Mouse (Mus musculus) liver, embryonic 12.5 days (tissue): Measurements from ENCODE around the gene Gm20721. TPM values are rescaled to one million over a fixed set of nuclear protein-coding genes. Genes with fewer than 3 reads are reported as not detected.

ENCODE experiments used
- ATAC-seq: fragments of 200-750 bp; cut with Nextera tagmentation; 2 replicates; pipeline ENCODE4 v1.8.0; 2017; ENCODE audit warnings: moderate number of reproducible peaks, mild to moderate bottlenecking, moderate library complexity
- H3K27ac ChIP-seq: fragments of 300-500 bp; sonication (generic); 2 replicates; pipeline ENCODE4 v1.5.1; 2016; ENCODE audit warnings: mild to moderate bottlenecking
- H3K27me3 ChIP-seq: fragments of 300-500 bp; sonication (generic); replicated peaks from 2 replicates; pipeline ENCODE4 v1.6.1; 2016; ENCODE audit warnings: mild to moderate bottlenecking, moderate library complexity
- H3K36me3 ChIP-seq: fragments of 300-500 bp; sonication (generic); 2 replicates; pipeline ENCODE4 v1.6.1; 2016; ENCODE audit warnings: mild to moderate bottlenecking, moderate library complexity
- H3K4me1 ChIP-seq: fragments of 300-500 bp; sonication (generic); 2 replicates; pipeline ENCODE4 v1.6.1; 2016
- H3K4me2 ChIP-seq: fragments of 300-500 bp; sonication (generic); 2 replicates; pipeline ENCODE4 v1.6.1; 2016; ENCODE audit warnings: mild to moderate bottlenecking, moderate library complexity
- H3K4me3 ChIP-seq: fragments of 300-500 bp; sonication (generic); 2 replicates; pipeline ENCODE4 v1.5.1; 2016; ENCODE audit warnings: mild to moderate bottlenecking, moderate library complexity
- H3K9ac ChIP-seq: fragments of 300-500 bp; sonication (generic); 2 replicates; pipeline ENCODE4 v1.6.1; 2016; ENCODE audit warnings: mild to moderate bottlenecking, moderate library complexity
- H3K9me3 ChIP-seq: fragments of 300-500 bp; sonication (generic); replicated peaks from 2 replicates; pipeline ENCODE4 v1.6.1; 2016; ENCODE audit warnings: mild to moderate bottlenecking, moderate library complexity
- WGBS: fragments of 180-500 bp; shearing (Covaris S2); methylation state at CpG from one replicate; pipeline ENCODE4 v1.1.7; 2016; ENCODE audit not compliant: insufficient replicate concordance; 5-methylcytosine and 5-hydroxymethylcytosine counted together
- polyA plus RNA-seq: library from polyadenylated mRNA; unstranded; fragments of >200 nt; fragmentation: Nextera tagmentation; extraction: Ambion mirVana; gene quantifications from 2 replicates; pipeline ENCODE4 v1.2.1, GENCODE M21; 2016

Gm20721 gene
- polyA plus RNA-seq, 1 experiment from 2014 or later: 33.5 TPM

- Histone ChIP-seq H3K9me3 (no peaks in the 10 kb centered on the region), H3K36me3 (no peaks in the 10 kb centered on the region), H3K4me1 (peaks cover 11% of the 10 kb centered on the region; the same call in 1 of the 2 replicates), H3K27me3 (peaks cover 7% of the 10 kb centered on the region; the same call in 1 of the 2 replicates), H3K4me3 (no peak overlapping the region), H3K27ac (no peak overlapping the region), H3K9ac (no peak overlapping the region), H3K4me2 (no peak overlapping the region)
- 58% methylated on average over 3 of the region's 3 CpGs for WGBS
- ATAC-seq: no peak
These were observed 38.6 kb downstream of the Gm20721 start for GRCm38 (mm10) chr2:174307903-174308302.

GRCm38 (mm10) chr2:174305646-174306045, 40.9 kb downstream of the Gm20721 start:
- no peak overlapping the region for H3K27ac ChIP-seq
- H3K4me3 ChIP-seq: no peak overlapping the region
- H3K9ac ChIP-seq: no peak overlapping the region
- 46% methylated on average over 5 of the region's 5 CpGs for WGBS
- no peak for ATAC-seq
- no peak overlapping the region for H3K4me2 ChIP-seq
- H3K9me3 ChIP-seq: peaks cover 3% of the 10 kb centered on the region
- H3K4me1 ChIP-seq: no peaks in the 10 kb centered on the region
- no peaks in the 10 kb centered on the region for H3K36me3 ChIP-seq
- peaks cover 26% of the 10 kb centered on the region for H3K27me3 ChIP-seq

DNA sequence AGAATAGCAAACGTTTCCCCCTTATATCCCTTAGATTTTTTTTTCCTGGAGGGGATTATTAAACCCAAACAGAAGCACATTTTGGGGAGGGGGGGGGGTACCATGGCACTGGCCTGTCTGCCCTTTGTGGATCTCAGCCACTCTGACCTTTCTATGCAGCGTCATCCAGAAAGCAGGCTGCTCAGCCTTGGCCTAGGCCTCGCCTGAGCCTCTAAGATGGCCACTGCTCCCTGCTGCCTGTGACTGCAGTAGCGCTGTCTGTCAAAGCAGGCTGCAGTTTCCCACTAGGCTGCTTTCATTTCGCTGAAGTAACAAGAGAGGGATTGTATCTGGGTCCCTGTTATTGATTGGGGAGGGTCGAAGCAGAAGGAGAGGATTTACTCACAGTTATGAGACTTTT, 44.0 kb downstream of the Gm20721 start:
- Histone ChIP-seq H3K36me3 (peaks cover 11% of the 10 kb centered on the region), H3K9ac (no peak overlapping the region), H3K4me2 (no peak overlapping the region), H3K27ac (no peak overlapping the region), H3K4me1 (peaks cover 21% of the 10 kb centered on the region), H3K4me3 (no peak overlapping the region), H3K27me3 (peaks cover 53% of the 10 kb centered on the region), H3K9me3 (peaks cover 34% of the 10 kb centered on the region)
- WGBS: 58% methylated on average over 6 of the region's 6 CpGs
- ATAC-seq: no peak

- Histone ChIP-seq H3K9ac (no peak overlapping the region), H3K36me3 (peaks cover 11% of the 10 kb centered on the region), H3K9me3 (peaks cover 52% of the 10 kb centered on the region), H3K4me2 (peak overlapping the region; percentile 77), H3K27ac (no peak overlapping the region), H3K27me3 (peaks cover 53% of the 10 kb centered on the region), H3K4me1 (peaks cover 32% of the 10 kb centered on the region), H3K4me3 (peak overlapping the region; percentile 62)
- ATAC-seq: no peak
- 58% methylated on average over 22 of the region's 22 CpGs for WGBS
These were observed 45.8 kb downstream of the Gm20721 start for GRCm38 (mm10) chr2:174300666-174301065.

DNA sequence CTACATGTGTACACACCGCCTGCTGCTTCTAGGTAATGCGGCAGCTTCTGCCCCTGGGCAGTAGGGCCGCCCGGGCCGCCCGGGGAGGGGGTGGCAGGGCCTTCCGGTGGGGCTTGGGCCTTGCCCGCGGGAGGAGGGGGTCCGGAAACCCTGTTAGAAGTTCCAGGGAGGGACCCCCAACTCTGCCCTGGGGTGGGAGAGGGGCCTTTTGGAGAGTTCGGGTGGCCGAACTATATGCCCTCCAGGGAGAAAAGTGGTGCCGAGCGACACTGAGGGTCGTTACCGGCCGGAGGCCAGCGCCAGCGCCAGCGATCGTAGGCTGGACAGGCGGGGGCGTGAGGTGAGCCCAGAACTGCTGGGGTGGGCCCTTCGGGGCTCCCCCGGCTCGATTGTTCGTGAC, 46.3 kb downstream of the Gm20721 start:
- WGBS: 39% methylated on average over 27 of the region's 27 CpGs
- Histone ChIP-seq H3K36me3 (peaks cover 11% of the 10 kb centered on the region), H3K4me3 (peak overlapping the region; percentile 62), H3K4me2 (peak overlapping the region; percentile 77), H3K27ac (no peak overlapping the region), H3K9me3 (peaks cover 56% of the 10 kb centered on the region), H3K9ac (no peak overlapping the region), H3K27me3 (peaks cover 53% of the 10 kb centered on the region), H3K4me1 (peaks cover 32% of the 10 kb centered on the region)
- no peak for ATAC-seq

DNA sequence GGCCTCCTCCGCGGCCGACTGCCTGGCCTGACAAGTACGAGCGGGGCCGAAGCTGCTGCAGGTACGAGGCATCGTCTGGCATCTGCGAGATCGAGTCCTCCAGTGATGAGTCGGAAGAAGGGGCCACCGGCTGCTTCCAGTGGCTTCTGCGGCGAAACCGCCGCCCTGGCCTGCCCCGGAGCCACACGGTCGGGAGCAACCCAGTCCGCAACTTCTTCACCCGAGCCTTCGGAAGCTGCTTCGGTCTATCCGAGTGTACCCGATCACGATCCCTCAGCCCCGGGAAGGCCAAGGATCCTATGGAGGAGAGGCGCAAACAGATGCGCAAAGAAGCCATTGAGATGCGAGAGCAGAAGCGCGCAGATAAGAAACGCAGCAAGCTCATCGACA, 46.7 kb downstream of the Gm20721 start:
- Histone ChIP-seq H3K9me3 (peaks cover 57% of the 10 kb centered on the region), H3K36me3 (peaks cover 11% of the 10 kb centered on the region), H3K27me3 (peaks cover 53% of the 10 kb centered on the region), H3K27ac (no peak overlapping the region), H3K4me2 (peak overlapping the region; percentile 77), H3K9ac (no peak overlapping the region), H3K4me3 (peak overlapping the region; percentile 62), H3K4me1 (peaks cover 32% of the 10 kb centered on the region)
- ATAC-seq: no peak
- WGBS: 52% methylated on average over 34 of the region's 34 CpGs

GRCm38 (mm10) chr2:174299091-174299770, 47.3 kb downstream of the Gm20721 start:
- Histone ChIP-seq H3K36me3 (peaks cover 11% of the 10 kb centered on the region), H3K4me3 (peak overlapping the region; percentile 62), H3K9ac (no peak overlapping the region), H3K27ac (no peak overlapping the region), H3K4me2 (peak overlapping the region; percentile 77), H3K27me3 (peaks cover 53% of the 10 kb centered on the region), H3K4me1 (peaks cover 32% of the 10 kb centered on the region), H3K9me3 (peaks cover 57% of the 10 kb centered on the region)
- WGBS: 46% methylated on average over 48 of the region's 48 CpGs
- ATAC-seq: no peak

- H3K27me3 ChIP-seq: peaks cover 53% of the 10 kb centered on the region
- 54% methylated on average over 33 of the region's 33 CpGs for WGBS
- peak overlapping the region; percentile 62 for H3K4me3 ChIP-seq
- H3K4me2 ChIP-seq: peak overlapping the region; percentile 77
- ATAC-seq: no peak
- H3K27ac ChIP-seq: no peak overlapping the region
- peaks cover 34% of the 10 kb centered on the region for H3K4me1 ChIP-seq
- H3K36me3 ChIP-seq: peaks cover 11% of the 10 kb centered on the region
- H3K9me3 ChIP-seq: peaks cover 57% of the 10 kb centered on the region
- H3K9ac ChIP-seq: no peak overlapping the region
These were observed 48.0 kb downstream of the Gm20721 start for GRCm38 (mm10) chr2:174298471-174298870.

DNA sequence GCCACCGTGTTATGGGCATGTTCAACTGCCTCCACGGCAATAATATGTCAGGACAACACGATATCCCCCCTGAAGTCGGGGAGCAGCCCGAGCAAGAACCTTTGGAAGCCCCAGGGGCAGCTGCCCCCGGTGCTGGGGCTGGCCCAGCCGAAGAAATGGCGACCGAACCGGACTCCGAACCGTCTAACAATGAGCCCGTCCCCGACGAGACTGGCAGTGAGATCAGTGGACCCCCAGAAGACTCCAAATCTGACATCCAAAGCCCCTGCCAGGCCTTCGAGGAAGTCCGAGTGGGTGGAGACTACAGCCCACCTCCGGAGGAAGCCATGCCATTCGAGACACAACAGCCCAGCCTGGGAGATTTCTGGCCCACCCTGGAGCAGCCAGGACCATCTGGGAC, 48.7 kb downstream of the Gm20721 start:
- peak overlapping the region; percentile 62 for H3K4me3 ChIP-seq
- H3K9ac ChIP-seq: no peak overlapping the region
- peaks cover 40% of the 10 kb centered on the region for H3K4me1 ChIP-seq
- no peak overlapping the region for H3K27ac ChIP-seq
- H3K27me3 ChIP-seq: peaks cover 53% of the 10 kb centered on the region
- peaks cover 14% of the 10 kb centered on the region for H3K36me3 ChIP-seq
- H3K9me3 ChIP-seq: peaks cover 57% of the 10 kb centered on the region
- peak overlapping the region; percentile 77 for H3K4me2 ChIP-seq
- WGBS: 61% methylated on average over 19 of the region's 19 CpGs
- no peak for ATAC-seq

DNA sequence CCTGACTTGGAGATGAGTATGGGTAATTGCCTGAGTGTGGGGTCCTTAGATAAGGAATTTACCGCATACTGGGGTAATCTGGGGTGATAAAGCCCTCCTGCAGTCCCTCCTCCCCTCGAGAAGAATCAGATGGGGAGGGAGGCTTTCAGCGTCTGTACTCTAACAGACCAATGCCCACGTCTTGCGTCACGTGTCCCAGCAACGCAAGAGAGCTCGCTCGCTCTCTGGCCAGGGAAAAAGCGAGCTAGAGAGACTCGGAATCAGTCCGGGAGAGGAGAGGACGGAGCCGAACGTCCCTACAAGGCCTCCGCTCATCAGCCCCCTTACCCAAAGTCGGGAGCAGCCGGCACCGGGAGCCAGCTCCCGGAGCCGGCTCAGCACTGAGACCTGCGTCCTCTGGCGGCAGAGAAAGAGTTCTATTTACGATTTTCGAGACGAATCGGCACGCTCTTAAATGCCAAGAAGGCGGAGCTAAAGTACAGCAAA, 49.4 kb downstream of the Gm20721 start:
- H3K4me2 ChIP-seq: peak overlapping the region; percentile 77
- H3K4me1 ChIP-seq: peaks cover 47% of the 10 kb centered on the region
- H3K27me3 ChIP-seq: peaks cover 48% of the 10 kb centered on the region
- H3K9me3 ChIP-seq: peaks cover 57% of the 10 kb centered on the region
- H3K36me3 ChIP-seq: peaks cover 19% of the 10 kb centered on the region
- H3K27ac ChIP-seq: no peak overlapping the region
- H3K9ac ChIP-seq: peak overlapping the region; percentile 54; the same call in 1 of the 2 replicates
- 48% methylated on average over 29 of the region's 29 CpGs for WGBS
- peak overlapping the region; percentile 62 for H3K4me3 ChIP-seq
- ATAC-seq: peak; percentile 74

- peaks cover 38% of the 10 kb centered on the region for H3K27me3 ChIP-seq
- peak overlapping the region; percentile 62 for H3K4me3 ChIP-seq
- H3K9me3 ChIP-seq: peaks cover 57% of the 10 kb centered on the region
- peak overlapping the region; percentile 27 for H3K9ac ChIP-seq
- 40% methylated on average over 29 of the region's 29 CpGs for WGBS
- peak overlapping the region; percentile 63 for H3K27ac ChIP-seq
- H3K4me1 ChIP-seq: peaks cover 59% of the 10 kb centered on the region
- H3K36me3 ChIP-seq: peaks cover 31% of the 10 kb centered on the region
- H3K4me2 ChIP-seq: peak overlapping the region; percentile 77
- ATAC-seq: no peak
These were observed 50.5 kb downstream of the Gm20721 start for GRCm38 (mm10) chr2:174295900-174296465.

DNA sequence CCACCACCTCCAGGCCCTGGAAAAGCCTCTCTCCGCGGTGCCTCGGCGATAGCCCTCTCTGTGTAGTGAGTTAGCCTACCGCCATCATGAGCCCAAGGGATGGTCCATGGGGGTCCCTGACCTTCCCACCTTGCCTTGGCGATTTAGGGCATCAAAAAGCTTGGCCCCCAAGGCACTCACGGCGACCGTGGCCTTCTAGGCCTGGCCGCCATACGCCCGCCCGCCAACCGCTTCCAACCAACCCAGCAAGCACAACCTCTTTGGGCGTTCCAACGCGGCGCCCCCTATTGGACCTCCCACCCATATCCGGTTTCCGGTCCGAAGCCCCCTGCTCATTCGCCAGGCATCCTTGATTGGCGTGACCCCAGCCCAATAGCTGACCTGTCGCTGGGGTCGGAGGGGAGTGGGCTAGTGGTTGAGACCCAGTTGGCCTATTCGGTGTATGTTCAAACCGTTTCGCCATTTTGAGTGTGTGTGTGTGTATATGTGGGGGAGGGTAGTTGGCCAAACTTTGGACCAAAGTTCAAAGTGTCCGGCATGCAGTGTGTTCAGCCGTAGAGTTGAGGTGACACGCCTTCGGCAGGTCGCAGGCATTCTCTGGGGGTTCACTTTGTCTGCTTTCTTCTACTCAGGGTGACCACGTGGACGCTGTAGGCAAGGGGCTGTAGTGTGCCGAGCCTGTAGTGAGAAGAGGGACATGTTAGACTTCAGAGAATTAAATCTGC, 51.2 kb downstream of the Gm20721 start:
- ATAC-seq: peak; percentile 84
- WGBS: 46% methylated on average over 36 of the region's 36 CpGs
- H3K27me3 ChIP-seq: peaks cover 31% of the 10 kb centered on the region
- peak overlapping the region; percentile 77 for H3K4me2 ChIP-seq
- H3K9me3 ChIP-seq: peaks cover 51% of the 10 kb centered on the region
- H3K36me3 ChIP-seq: peaks cover 36% of the 10 kb centered on the region
- peak overlapping the region; percentile 72 for H3K9ac ChIP-seq
- peak overlapping the region; percentile 62 for H3K4me3 ChIP-seq
- peaks cover 58% of the 10 kb centered on the region for H3K4me1 ChIP-seq
- H3K27ac ChIP-seq: peak overlapping the region; percentile 69
